Mouse (Mus musculus) CH12.LX (cell line): ENCODE measurements at regions not wholly inside any gene's neighbourhood (a gene's known extent, or its start where the extent isn't known, plus 50 kb on each side); places are given as distances from the start of the nearest gene placed in this dataset.
A peak's percentile ranks its signal among the peaks of the same experiment; 100 is the strongest.

ENCODE experiments used
- DNase-seq: peaks from one replicate; pipeline ENCODE4 v3.0.0-alpha.2; 2013; ENCODE audit errors: extremely low read depth
- H3K27ac ChIP-seq: 2 replicates; pipeline ENCODE4 v1.5.1; 2012; ENCODE audit warnings: low read depth, mild to moderate bottlenecking, control low read depth, moderate library complexity; ENCODE audit not compliant: insufficient read depth
- H3K27me3 ChIP-seq: replicated peaks from 2 replicates; pipeline ENCODE3; 2012; ENCODE audit warnings: inconsistent platforms
- H3K36me3 ChIP-seq, 2 experiments: replicated peaks in 1 of 2; 2 replicates each; pipeline versions ENCODE3 to v1.6.1; 2012; ENCODE audit warnings: inconsistent platforms in 1 of 2, low read length in 1 of 2, mild to moderate bottlenecking in 1 of 2, mixed read lengths in 1 of 2, moderate library complexity in 1 of 2; ENCODE audit not compliant: control insufficient read depth in 1 of 2, insufficient read depth in 1 of 2
- H3K4me1 ChIP-seq, 2 experiments: 2 replicates each; pipeline ENCODE4 v1.6.1; 2012; ENCODE audit warnings: inconsistent platforms in 1 of 2, moderate library complexity in 1 of 2; ENCODE audit not compliant: insufficient read depth in 2 of 2, control insufficient read depth in 1 of 2
- H3K4me2 ChIP-seq: 2 replicates; pipeline ENCODE4 v1.6.1; 2012; ENCODE audit warnings: low read depth, mild to moderate bottlenecking, control low read depth; ENCODE audit not compliant: poor library complexity, insufficient read depth, severe bottlenecking
- H3K4me3 ChIP-seq, 3 experiments: fragments of 150-350 bp in 1 of 3; sonication (generic) in 1 of 3; replicated peaks in 1 of 3; 2 replicates each; pipeline versions ENCODE3 to v1.5.1; 2011 to 2012; ENCODE audit warnings: low read depth in 2 of 3, low read length in 2 of 3, mild to moderate bottlenecking in 2 of 3, moderate library complexity in 2 of 3, control low read depth in 1 of 3, improper control_type of control experiment in 1 of 3, inconsistent platforms in 1 of 3, mixed read lengths in 1 of 3; ENCODE audit not compliant: poor library complexity in 1 of 3
- H3K79me2 ChIP-seq: replicated peaks from 2 replicates; pipeline ENCODE4 v1.6.1; 2012; ENCODE audit warnings: mild to moderate bottlenecking, moderate library complexity; ENCODE audit not compliant: control insufficient read depth, poor library complexity, insufficient read depth, severe bottlenecking; ENCODE audit errors: extremely low read depth
- H3K9ac ChIP-seq: 2 replicates; pipeline ENCODE4 v1.6.1; 2012; ENCODE audit warnings: low read depth, mild to moderate bottlenecking, control low read depth, moderate library complexity; ENCODE audit not compliant: insufficient read depth
- H3K9me3 ChIP-seq: replicated peaks from 2 replicates; pipeline ENCODE3; 2012; ENCODE audit warnings: low read length, inconsistent platforms, mixed read lengths
- CHD2 ChIP-seq: IDR thresholded peaks from 2 replicates; pipeline ENCODE4 v1.6.1; 2011; ENCODE audit warnings: low read length, improper control_type of control experiment
- CTCF ChIP-seq, 2 experiments: IDR thresholded peaks in 1 of 2; conservative IDR thresholded peaks in 1 of 2; 2 replicates each; pipeline ENCODE4 v1.5.1; 2011 to 2012; ENCODE audit warnings: low read depth in 2 of 2, low read length in 2 of 2, improper control_type of control experiment in 1 of 2, inconsistent platforms in 1 of 2, mild to moderate bottlenecking in 1 of 2, moderate library complexity in 1 of 2
- MAX ChIP-seq: IDR thresholded peaks from 2 replicates; pipeline ENCODE4 v1.6.1; 2011; ENCODE audit warnings: low read length, improper control_type of control experiment
- MEF2A ChIP-seq: IDR thresholded peaks from 2 replicates; pipeline ENCODE4 v1.6.1; 2014; ENCODE audit warnings: low read depth, mild to moderate bottlenecking, inconsistent platforms, low read length, improper control_type of control experiment, borderline replicate concordance
- NELFE ChIP-seq: IDR thresholded peaks from 2 replicates; pipeline ENCODE4 v1.6.1; 2011; ENCODE audit warnings: low read depth, low read length, improper control_type of control experiment
- POLR2A ChIP-seq: IDR thresholded peaks from 2 replicates; pipeline ENCODE4 v1.6.1; 2011; ENCODE audit warnings: low read depth, mild to moderate bottlenecking, improper control_type of control experiment, low read length
- RCOR1 ChIP-seq: conservative IDR thresholded peaks from 2 replicates; pipeline ENCODE4 v1.6.1; 2012; ENCODE audit warnings: low read depth, mild to moderate bottlenecking, inconsistent platforms, low read length, improper control_type of control experiment
- USF2 ChIP-seq: conservative IDR thresholded peaks from 2 replicates; pipeline ENCODE4 v1.6.1; 2011; ENCODE audit warnings: low read depth, low read length, improper control_type of control experiment
- ZC3H11A ChIP-seq: IDR thresholded peaks from 2 replicates; pipeline ENCODE4 v1.6.1; 2012; ENCODE audit warnings: low read depth, mild to moderate bottlenecking, inconsistent platforms, low read length, improper control_type of control experiment
- ZKSCAN1 ChIP-seq: IDR thresholded peaks from 2 replicates; pipeline ENCODE4 v1.6.1; 2012; ENCODE audit warnings: low read depth, inconsistent platforms, low read length, improper control_type of control experiment, borderline replicate concordance
- ZNF384 ChIP-seq: IDR thresholded peaks from 2 replicates; pipeline ENCODE4 v1.6.1; 2012; ENCODE audit warnings: low read depth, low read length, improper control_type of control experiment, inconsistent platforms
- dilution Hi-C: fragments of 300-500 bp; cut with MboI; formaldehyde crosslinking; loops from 2 replicates; pipeline ENCODE4 v1.14.3; 2020; ENCODE audit warnings: low sequenced_read_pairs; ENCODE audit not compliant: extremely low pct_unique_long_range_greater_than_20kb, extremely low pct_ligation_motif_present
- in situ Hi-C: fragments of 300-500 bp; cut with MboI; formaldehyde crosslinking; loops from 3 replicates; pipeline ENCODE4 v1.14.3; 2019; ENCODE audit warnings: low sequenced_read_pairs, low pct_ligation_motif_present, low pct_unique_long_range_greater_than_20kb, mixed read lengths

GRCm38 (mm10) chr6:112559549-112559948 lies 69.8 kb upstream of the Oxtr start:
- in situ Hi-C loops (no loop called here), dilution Hi-C loops (no loop called here)
- Histone ChIP-seq H3K9me3 (no peaks in the 10 kb centered on the region), H3K36me3 (no peaks in the 10 kb centered on the region), H3K4me3 (no peak overlapping the region), H3K4me1 (no peaks in the 10 kb centered on the region), H3K9ac (no peak overlapping the region), H3K79me2 (no peaks in the 10 kb centered on the region), H3K4me2 (no peak overlapping the region), H3K27ac (no peak overlapping the region), H3K27me3 (no peaks in the 10 kb centered on the region)
- TF ChIP-seq ZC3H11A (no peak), CTCF (conservative IDR thresholded peaks at IDR 0.05 in 1 of 2, IDR thresholded peaks at IDR 0.05 in 1 of 2; ENCODE audit: low read depth in 2 of 2, low read length in 2 of 2) (peak; percentile 12 to 23; a peak in 1 of 4 replicates)
- DNase-seq: no peak

GRCm38 (mm10) chr6:112557516-112557915 lies 67.8 kb upstream of the Oxtr start:
- no peaks in the 10 kb centered on the region for H3K9me3 ChIP-seq
- no peaks in the 10 kb centered on the region for H3K27me3 ChIP-seq
- H3K4me3 ChIP-seq: no peak overlapping the region
- no peaks in the 10 kb centered on the region for H3K79me2 ChIP-seq
- TF ChIP-seq NELFE (no peak), MAX (no peak), CHD2 (no peak)
- TF ChIP-seq, all 38 proteins: peak for 0
- no peaks in the 10 kb centered on the region for H3K36me3 ChIP-seq
- in situ Hi-C loops: no loop called here
- dilution Hi-C loops: no loop called here
- no peak for DNase-seq
- no peak overlapping the region for H3K27ac ChIP-seq
- no peak overlapping the region for H3K4me2 ChIP-seq
- H3K4me1 ChIP-seq: peaks cover 4 to 5% of the 10 kb centered on the region in 2 experiments; a peak in 2 of 4 replicates
- H3K9ac ChIP-seq: no peak overlapping the region

GRCm38 (mm10) chr6:112556401-112557165 lies 66.8 kb upstream of the Oxtr start:
- Histone ChIP-seq H3K4me3 (no peak overlapping the region), H3K4me2 (no peak overlapping the region), H3K27me3 (no peaks in the 10 kb centered on the region), H3K79me2 (no peaks in the 10 kb centered on the region), H3K27ac (no peak overlapping the region), H3K9ac (no peak overlapping the region), H3K36me3 (no peaks in the 10 kb centered on the region), H3K9me3 (no peaks in the 10 kb centered on the region), H3K4me1 (peaks cover 4 to 7% of the 10 kb centered on the region in 2 experiments; a peak in 2 of 4 replicates)
- in situ Hi-C loops: no loop called here
- dilution Hi-C loops: no loop called here
- TF ChIP-seq ZKSCAN1 (no peak), ZNF384 (no peak), POLR2A (no peak), USF2 (no peak), RCOR1 (no peak), MEF2A (no peak)
- DNase-seq: no peak
